Mouse (Mus musculus) urinary bladder, postnatal 36 days (tissue): ENCODE results near the gene Drp2.

Experiments used
- DNase-seq, 2 experiments: peaks; one replicate each; pipeline ENCODE4 v3.0.0; 2022; ENCODE audit warnings: low spot score in 2 of 2, mixed read lengths in 1 of 2

Gene Drp2

GRCm38 (mm10) chrX:134403863-134404583, at the start of gene Drp2:
Gene Drp2 (plus strand): TSS chrX:134404551.
- no peak for DNase-seq

GRCm38 (mm10) chrX:134359336-134359735, 45.0 kb upstream of the Drp2 start:
- DNase-seq = no peak

- DNase-seq = no peak
Measured at GRCm38 (mm10) chrX:134362156-134362555, 42.2 kb upstream of the Drp2 start.

GRCm38 (mm10) chrX:134365421-134365820, 38.9 kb upstream of the Drp2 start:
- no peak for DNase-seq

- DNase-seq = no peak
Measured at GRCm38 (mm10) chrX:134366547-134366946, 37.8 kb upstream of the Drp2 start.

GRCm38 (mm10) chrX:134371279-134371678, 33.1 kb upstream of the Drp2 start:
- DNase-seq = no peak

- no peak for DNase-seq
Measured at GRCm38 (mm10) chrX:134374190-134374589, 30.2 kb upstream of the Drp2 start.

- no peak for DNase-seq
Measured at GRCm38 (mm10) chrX:134384896-134385295, 19.5 kb upstream of the Drp2 start.

- no peak for DNase-seq
Measured at GRCm38 (mm10) chrX:134398972-134399371, 5.4 kb upstream of the Drp2 start.

GRCm38 (mm10) chrX:134404584-134404955, 219 bp downstream of the Drp2 start:
- DNase-seq = no peak

GRCm38 (mm10) chrX:134409354-134409900, 5.1 kb downstream of the Drp2 start:
- no peak for DNase-seq

- no peak for DNase-seq
Measured at GRCm38 (mm10) chrX:134412096-134412495, 7.7 kb downstream of the Drp2 start.

- no peak for DNase-seq
Measured at GRCm38 (mm10) chrX:134420097-134420496, 15.7 kb downstream of the Drp2 start.

GRCm38 (mm10) chrX:134424263-134424662, 19.9 kb downstream of the Drp2 start:
- no peak for DNase-seq

- no peak for DNase-seq
Measured at GRCm38 (mm10) chrX:134425798-134426197, 21.4 kb downstream of the Drp2 start.

- no peak for DNase-seq
Measured at GRCm38 (mm10) chrX:134426819-134427218, 22.5 kb downstream of the Drp2 start.

GRCm38 (mm10) chrX:134427307-134427706, 23.0 kb downstream of the Drp2 start:
- no peak for DNase-seq

GRCm38 (mm10) chrX:134474988-134475710, 70.8 kb downstream of the Drp2 start:
- no peak for DNase-seq

GRCm38 (mm10) chrX:134476290-134476689, 71.9 kb downstream of the Drp2 start, which contains the start of gene Taf7l:
Gene Taf7l (minus strand): TSS chrX:134476490.
- DNase-seq = no peak

GRCm38 (mm10) chrX:134481720-134482119, 77.4 kb downstream of the Drp2 start:
- DNase-seq = no peak

GRCm38 (mm10) chrX:134500651-134501050, 96.3 kb downstream of the Drp2 start:
- DNase-seq = no peak
